26 mouse cellular contexts compared by ENCODE assay signal in genomic region chr8:31444834-31445233, GRCm38 (mm10).
DNase-seq lines count a peak whose midpoint lies in the region; ATAC-seq and TF ChIP-seq lines count a peak whose summit lies in the region.
"Had no signal": no experiment of that assay in that cellular context is flagged by ENCODE, and none has a peak within 500 bp of the region (broad histone marks: within the 10 kb centered on the region; RNA-seq: fewer than 3 reads in every experiment).

No protein-coding gene starts in this region.

- 13% methylated on average over 1 of the region's 1 CpGs for WGBS in forebrain, embryonic 11.5 days
- 13% methylated on average over 1 of the region's 1 CpGs for WGBS in forebrain, postnatal 0 days
- WGBS in lung, postnatal 0 days, result 52% methylated on average over 1 of the region's 1 CpGs
- 6% methylated on average over 1 of the region's 1 CpGs for WGBS in midbrain, embryonic 16.5 days

- H3K4me3 ChIP-seq in forebrain, embryonic 11.5 days (ENCODE audit: low read depth, low read length), result no peak overlapping the region
- H3K4me3 ChIP-seq in forebrain, postnatal 0 days (ENCODE audit: low read depth, low read length), result no peak overlapping the region
- no peak overlapping the region for H3K4me3 ChIP-seq in lung, postnatal 0 days (ENCODE audit: low read depth, low read length)
- H3K4me3 ChIP-seq in midbrain, embryonic 16.5 days (ENCODE audit: low read depth, low read length), result no peak overlapping the region
- H3K4me3 ChIP-seq: heart, adult 2 months; heart, embryonic 13.5 days; layer of hippocampus, adult 2 months; limb, embryonic 13.5 days; liver, embryonic 15.5 days had no signal

- DNase-seq in forebrain, embryonic 11.5 days (ENCODE audit: low spot score), result no peak
- no peak for DNase-seq in forebrain, postnatal 0 days
- peak; percentile 20 for DNase-seq in lung, postnatal 0 days (ENCODE audit: low spot score)
- DNase-seq in lung, postnatal 36 days, result no peak
- peak; percentile 6 for DNase-seq in NIH3T3 (ENCODE audit: low read depth)
- no peak for DNase-seq in adrenal gland, adult (ENCODE audit: inconsistent age in 2 of 2, low spot score in 1 of 2)
- DNase-seq in layer of hippocampus, postnatal 25 days (ENCODE audit: extremely low spot score in 1 of 2, low spot score in 1 of 2), result no peak
- DNase-seq: adrenal gland, adult 8-10 months; cerebellum, adult 2 months; cerebellum, postnatal 25 days; gastrocnemius, postnatal 36 days; heart, adult 2 months; heart, postnatal 14 days; kidney, adult 9 months; kidney, postnatal 25 days; layer of hippocampus, postnatal 36 days; lung, postnatal 10 days; thymus, adult 2 months; thymus, postnatal 4 days had no signal

- no peaks in the 10 kb centered on the region for H3K4me1 ChIP-seq in forebrain, embryonic 11.5 days (replicated peaks; ENCODE audit: control insufficient read depth, insufficient read depth, low read length)
- H3K4me1 ChIP-seq in forebrain, postnatal 0 days (ENCODE audit: insufficient read depth), result no peaks in the 10 kb centered on the region
- no peaks in the 10 kb centered on the region for H3K4me1 ChIP-seq in lung, postnatal 0 days (ENCODE audit: insufficient read depth, low read depth, low read length)
- peaks cover 2% of the 10 kb centered on the region; the same call in 1 of the 2 replicates for H3K4me1 ChIP-seq in midbrain, embryonic 16.5 days (ENCODE audit: control insufficient read depth, insufficient read depth, low read length)
- H3K4me1 ChIP-seq: heart, embryonic 13.5 days; limb, embryonic 13.5 days; liver, embryonic 15.5 days had no signal

- TF ChIP-seq EP300 in lung, postnatal 0 days (IDR thresholded peaks at IDR 0.05), result no peak

- ATAC-seq in forebrain, embryonic 11.5 days (replicated peaks; ENCODE audit: low FRiP score), result 0 out of 2 replicates have a peak, but pooled peaks have one; percentile 39
- ATAC-seq in forebrain, postnatal 0 days, result no peak
- ATAC-seq in lung, postnatal 0 days, result no peak
- ATAC-seq in midbrain, embryonic 16.5 days, result peak; percentile 60; the same call in 1 of the 2 replicates
- ATAC-seq: hindbrain, postnatal 0 days; intestine, embryonic 16.5 days had no signal

- no peak overlapping the region for H3K9ac ChIP-seq in forebrain, embryonic 11.5 days (ENCODE audit: low read length)
- H3K9ac ChIP-seq in forebrain, postnatal 0 days, result no peak overlapping the region
- no peak overlapping the region for H3K9ac ChIP-seq in lung, postnatal 0 days (replicated peaks; ENCODE audit: low read depth)
- no peak overlapping the region for H3K9ac ChIP-seq in midbrain, embryonic 16.5 days (ENCODE audit: low read depth, low read length)
- H3K9ac ChIP-seq: heart, embryonic 13.5 days; limb, embryonic 13.5 days; liver, embryonic 15.5 days had no signal

- no peak overlapping the region for H3K4me2 ChIP-seq in forebrain, embryonic 11.5 days (ENCODE audit: low read depth, low read length, severe bottlenecking)
- no peak overlapping the region for H3K4me2 ChIP-seq in forebrain, postnatal 0 days (ENCODE audit: low read depth)
- no peak overlapping the region for H3K4me2 ChIP-seq in lung, postnatal 0 days (replicated peaks; ENCODE audit: low read depth, low read length)
- H3K4me2 ChIP-seq in midbrain, embryonic 16.5 days (ENCODE audit: low read length), result no peak overlapping the region
- H3K4me2 ChIP-seq: heart, embryonic 13.5 days; limb, embryonic 13.5 days; liver, embryonic 15.5 days had no signal

- TF ChIP-seq CTCF in forebrain, postnatal 0 days (IDR thresholded peaks at IDR 0.05; ENCODE audit: low read depth), result no peak
- TF ChIP-seq CTCF in lung, postnatal 0 days (IDR thresholded peaks at IDR 0.05), result no peak

- H3K36me3 ChIP-seq in forebrain, embryonic 11.5 days (ENCODE audit: control insufficient read depth, insufficient read depth, low read length), result no peaks in the 10 kb centered on the region
- H3K36me3 ChIP-seq in forebrain, postnatal 0 days (ENCODE audit: insufficient read depth), result no peaks in the 10 kb centered on the region
- H3K36me3 ChIP-seq in lung, postnatal 0 days (ENCODE audit: insufficient read depth, low read length), result no peaks in the 10 kb centered on the region
- no peaks in the 10 kb centered on the region for H3K36me3 ChIP-seq in midbrain, embryonic 16.5 days (ENCODE audit: control insufficient read depth, insufficient read depth, low read length)
- H3K36me3 ChIP-seq: heart, embryonic 13.5 days; limb, embryonic 13.5 days; liver, embryonic 15.5 days had no signal

- H3K27ac ChIP-seq in forebrain, embryonic 11.5 days (ENCODE audit: low read depth, low read length), result no peak overlapping the region
- no peak overlapping the region for H3K27ac ChIP-seq in forebrain, postnatal 0 days (ENCODE audit: low read depth, low read length)
- no peak overlapping the region for H3K27ac ChIP-seq in lung, postnatal 0 days (ENCODE audit: low read length)
- no peak overlapping the region for H3K27ac ChIP-seq in midbrain, embryonic 16.5 days (ENCODE audit: low read length)
- H3K27ac ChIP-seq: heart, adult 2 months; heart, embryonic 13.5 days; hindbrain, postnatal 0 days; layer of hippocampus, adult 2 months; limb, embryonic 13.5 days; liver, embryonic 15.5 days had no signal

- no peaks in the 10 kb centered on the region for H3K27me3 ChIP-seq in forebrain, embryonic 11.5 days (ENCODE audit: control insufficient read depth, insufficient read depth, low read length)
- no peaks in the 10 kb centered on the region for H3K27me3 ChIP-seq in forebrain, postnatal 0 days (ENCODE audit: insufficient read depth, low read length)
- H3K27me3 ChIP-seq in lung, postnatal 0 days (replicated peaks; ENCODE audit: insufficient read depth, low read length), result no peaks in the 10 kb centered on the region
- H3K27me3 ChIP-seq in midbrain, embryonic 16.5 days (ENCODE audit: control insufficient read depth, insufficient read depth, low read depth, low read length), result no peaks in the 10 kb centered on the region
- H3K27me3 ChIP-seq: heart, embryonic 13.5 days; limb, embryonic 13.5 days; liver, embryonic 15.5 days had no signal

- H3K9me3 ChIP-seq in forebrain, embryonic 11.5 days (ENCODE audit: control insufficient read depth, low read length), result no peaks in the 10 kb centered on the region
- H3K9me3 ChIP-seq in forebrain, postnatal 0 days (ENCODE audit: low read length), result no peaks in the 10 kb centered on the region
- no peaks in the 10 kb centered on the region for H3K9me3 ChIP-seq in lung, postnatal 0 days (ENCODE audit: low read length)
- no peaks in the 10 kb centered on the region for H3K9me3 ChIP-seq in midbrain, embryonic 16.5 days (replicated peaks; ENCODE audit: control insufficient read depth, low read length, poor library complexity, severe bottlenecking)
- H3K9me3 ChIP-seq: heart, embryonic 13.5 days; limb, embryonic 13.5 days; liver, embryonic 15.5 days had no signal

Comparison
In these comparisons a context has a peak if more than half of its experiments do, and no peak if none do; other contexts are left out.
1. ATAC-seq: peak in forebrain, embryonic 11.5 days (single experiment) and midbrain, embryonic 16.5 days (single experiment); none in forebrain, postnatal 0 days (single experiment) and lung, postnatal 0 days (single experiment).
2. DNase-seq: peak in lung, postnatal 0 days (single experiment) and NIH3T3 (single experiment); none in forebrain, embryonic 11.5 days (single experiment), forebrain, postnatal 0 days (single experiment), lung, postnatal 36 days (single experiment), adrenal gland, adult (0 of 2) and layer of hippocampus, postnatal 25 days (0 of 2).